Mouse (Mus musculus): ENCODE data around the gene Pcsk5. TPM values are rescaled to one million over a fixed set of nuclear protein-coding genes. Genes with fewer than 3 reads are reported as not detected.

The Pcsk5 gene
- total RNA-seq (2021) = 1 to 10 TPM; 2.4 to 3.2 TPM
- long read RNA-seq, experiment 1, partial matches to known transcripts = 1 of 1 reads
- long read RNA-seq, experiment 1, other reads (novel, unspliced or antisense) = 0 of 1 reads
- long read RNA-seq, experiment 2, full-length matches to known transcripts = 1 of 3 reads
- long read RNA-seq, experiment 2, partial matches to known transcripts = 0 of 3 reads
- long read RNA-seq, experiment 2, other reads (novel, unspliced or antisense) = 2 of 3 reads

- DNase-seq = peak; percentile 69 to 85
- intact Hi-C loops (cut with DNase I) = loop anchor here (2.0 kb wide), 1 partner anchor 51 kb away; no protein-coding TSS in a partner anchor
Measured at GRCm38 (mm10) chr19:17837471-17837859, at the start of gene Pcsk5. TSS of gene Pcsk5 (minus strand) at chr19:17837632.

GRCm38 (mm10) chr19:17875804-17876203 is 38.4 kb upstream of the Pcsk5 start:
- intact Hi-C loops (cut with DNase I) = no loop called here
- no peak for DNase-seq

DNA sequence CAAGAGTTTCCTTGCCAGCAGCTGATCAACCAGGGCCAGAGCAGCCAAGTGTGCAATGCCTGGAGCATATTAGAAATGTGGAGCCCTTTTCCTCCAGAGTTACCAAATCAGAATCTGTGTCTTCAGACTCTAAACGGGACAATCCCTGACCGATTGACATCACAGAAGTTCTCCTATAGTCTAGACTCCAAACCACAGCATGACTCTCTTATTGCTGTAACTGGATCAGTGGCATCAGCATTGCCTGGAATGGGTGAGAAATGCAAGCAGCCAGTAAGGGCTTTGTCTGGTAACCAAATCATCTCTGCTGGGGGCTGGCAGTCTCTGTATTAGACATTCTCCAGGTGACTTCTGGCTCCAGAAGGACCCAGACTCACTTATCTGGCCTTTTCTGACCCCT is 37.0 kb upstream of the Pcsk5 start:
- intact Hi-C loops (cut with DNase I) = no loop called here
- DNase-seq = no peak

GRCm38 (mm10) chr19:17873755-17874154 is 36.3 kb upstream of the Pcsk5 start:
- no peak for DNase-seq
- intact Hi-C loops (cut with DNase I) = no loop called here

- intact Hi-C loops (cut with DNase I) = no loop called here
- DNase-seq = no peak
Measured at GRCm38 (mm10) chr19:17866317-17866891, 29.0 kb upstream of the Pcsk5 start.

DNA sequence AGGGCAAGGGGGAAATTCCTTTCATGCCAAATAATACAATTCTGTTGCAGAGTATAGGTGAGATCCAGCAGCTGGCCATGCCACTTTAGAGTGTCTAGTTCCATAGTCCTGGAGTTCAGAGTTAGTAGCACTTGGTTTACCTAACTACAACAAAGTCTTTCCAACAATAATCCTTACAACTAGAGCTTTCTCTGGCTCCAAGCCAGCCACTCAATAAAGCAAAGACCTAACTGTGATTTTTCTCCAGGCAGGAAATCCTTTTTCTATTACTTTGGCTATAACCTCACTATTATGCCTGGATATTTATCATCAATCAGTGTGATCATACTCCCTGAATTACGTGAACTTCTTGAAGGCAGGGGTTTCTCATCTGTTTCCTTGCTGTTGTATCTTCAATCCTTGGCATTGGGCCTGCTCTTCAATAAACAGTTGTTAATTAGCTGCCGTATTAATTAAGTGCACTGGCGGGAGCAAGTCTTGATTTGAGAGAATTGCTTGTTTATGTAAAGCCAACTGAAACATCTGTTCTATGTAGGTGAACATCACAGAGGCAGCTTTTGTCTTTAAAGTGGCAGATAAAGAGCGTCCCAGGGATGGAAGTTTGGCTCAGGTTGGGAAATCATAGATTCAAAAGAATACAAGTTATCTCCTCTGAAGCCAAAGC is 23.1 kb upstream of the Pcsk5 start:
- intact Hi-C loops (cut with DNase I) = no loop called here
- no peak for DNase-seq

DNA sequence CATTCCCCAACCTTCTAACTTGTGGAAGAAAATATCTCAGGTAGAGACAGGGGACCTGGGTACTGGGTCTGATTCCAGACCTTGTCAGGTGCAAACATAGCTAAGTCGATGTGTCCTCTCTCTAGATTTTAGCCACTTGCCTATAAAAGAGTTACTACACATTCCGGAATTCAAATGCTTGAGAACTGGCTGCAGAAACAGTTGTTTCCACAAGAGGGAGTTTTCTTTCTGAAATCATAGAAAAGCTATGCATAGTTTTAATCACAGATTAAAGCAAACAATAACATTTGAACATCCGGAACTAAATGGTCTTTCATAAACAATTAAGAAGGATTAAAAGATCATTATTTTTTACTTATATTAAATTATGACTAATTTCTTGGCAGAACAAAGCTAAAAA is 19.3 kb upstream of the Pcsk5 start:
- intact Hi-C loops (cut with DNase I) = no loop called here
- DNase-seq = no peak

- DNase-seq = no peak
- intact Hi-C loops (cut with DNase I) = no loop called here
Measured at GRCm38 (mm10) chr19:17848417-17848816, 11.0 kb upstream of the Pcsk5 start.

- no peak for DNase-seq
- intact Hi-C loops (cut with DNase I) = no loop called here
Measured at GRCm38 (mm10) chr19:17845967-17846366, 8.5 kb upstream of the Pcsk5 start.

DNA sequence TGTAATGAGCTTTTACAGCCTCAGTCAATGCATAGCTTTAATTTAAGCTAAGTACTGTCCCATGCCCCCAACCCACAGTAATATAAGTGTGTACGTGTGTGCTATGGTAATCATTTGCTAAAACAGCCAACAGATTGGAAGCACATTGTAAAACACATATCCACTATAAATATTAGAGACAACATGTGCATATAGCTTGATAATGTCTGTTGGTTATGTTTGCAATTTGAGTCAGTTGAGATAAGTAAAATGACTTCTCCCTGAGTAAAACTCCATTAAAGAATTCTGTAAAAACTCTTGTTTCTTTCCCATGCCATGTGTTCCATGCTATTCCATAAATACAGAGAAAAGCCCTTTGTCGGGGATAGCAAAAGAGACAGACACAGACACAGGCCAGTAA is 4.2 kb upstream of the Pcsk5 start:
- DNase-seq = no peak
- intact Hi-C loops (cut with DNase I) = no loop called here

DNA sequence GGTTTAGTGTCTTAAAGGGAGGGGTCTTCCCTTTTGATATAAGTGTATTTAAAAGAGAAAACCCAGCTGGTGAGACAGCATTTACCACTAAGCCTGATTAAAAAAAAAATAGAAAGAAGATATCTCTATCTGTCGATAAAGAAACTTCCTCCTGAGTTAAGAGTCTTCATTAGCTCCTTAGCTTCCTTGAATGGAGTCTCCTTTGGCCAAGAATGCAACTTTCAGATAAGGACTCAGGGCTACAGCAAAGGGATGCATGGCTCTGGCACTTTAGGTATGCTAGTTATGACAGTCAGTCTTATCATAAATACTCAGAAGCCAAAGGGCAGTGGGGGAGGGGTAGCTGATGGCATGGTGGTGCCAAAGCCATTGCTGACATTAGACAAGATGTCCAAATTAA is 2.4 kb upstream of the Pcsk5 start:
- intact Hi-C loops (cut with DNase I) = no loop called here
- DNase-seq = no peak

DNA sequence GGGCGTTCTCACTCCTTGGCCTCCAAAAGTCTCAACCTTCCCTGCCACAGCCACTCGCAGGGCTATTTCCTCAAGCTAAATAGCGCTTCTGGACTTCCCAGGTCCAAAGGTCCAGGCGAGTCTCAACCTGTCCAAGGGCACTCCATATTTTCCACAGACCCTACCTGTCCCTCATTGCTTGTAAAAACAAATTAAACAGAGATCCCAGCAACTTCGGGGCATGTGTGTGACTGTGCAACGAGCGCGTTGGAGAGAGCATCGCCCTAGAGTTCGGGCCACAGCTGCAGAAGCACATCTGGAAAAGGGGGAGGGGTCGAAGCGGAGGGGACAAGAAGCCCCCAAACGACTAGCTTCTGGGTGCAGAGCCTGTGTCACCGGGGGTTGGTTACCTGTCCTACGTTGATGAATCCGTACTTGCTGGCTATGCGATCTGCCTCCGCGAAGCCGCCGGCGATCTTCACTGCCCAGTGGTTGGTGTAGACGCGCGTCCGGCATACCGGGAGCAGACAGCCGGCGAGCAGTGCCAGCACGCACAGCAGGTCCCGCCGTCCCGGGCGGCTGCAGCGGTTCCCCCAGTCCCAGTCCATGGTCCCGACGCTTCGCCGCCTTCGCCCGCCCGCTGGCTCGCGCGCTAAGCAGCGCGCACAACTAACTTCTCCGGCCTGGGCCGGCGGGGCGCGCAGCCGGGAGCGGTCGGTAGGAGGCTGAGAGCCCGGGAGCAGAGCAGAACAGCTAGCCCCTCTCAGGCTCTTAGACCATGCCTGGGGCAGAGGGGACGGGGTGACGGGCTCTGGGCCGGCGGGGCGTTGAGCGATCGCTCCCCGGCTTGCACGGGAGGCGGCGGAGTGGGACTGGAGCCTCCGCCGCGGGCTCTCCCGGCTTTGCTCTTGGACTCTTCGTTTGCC is 614 bp downstream of the Pcsk5 start:
- peak; percentile 14 to 51 for DNase-seq
- intact Hi-C loops (cut with DNase I) = loop anchor here (2.0 kb wide), 1 partner anchor 50 kb away; no protein-coding TSS in a partner anchor

- peak; percentile 10 to 32 for DNase-seq
- intact Hi-C loops (cut with DNase I) = loop anchor here (2.0 kb wide), 1 partner anchor 49 kb away; no protein-coding TSS in a partner anchor
Measured at GRCm38 (mm10) chr19:17835681-17836565, 1.5 kb downstream of the Pcsk5 start.

- DNase-seq = no peak
- intact Hi-C loops (cut with DNase I) = no loop called here
Measured at GRCm38 (mm10) chr19:17834894-17835293, 2.5 kb downstream of the Pcsk5 start.

DNA sequence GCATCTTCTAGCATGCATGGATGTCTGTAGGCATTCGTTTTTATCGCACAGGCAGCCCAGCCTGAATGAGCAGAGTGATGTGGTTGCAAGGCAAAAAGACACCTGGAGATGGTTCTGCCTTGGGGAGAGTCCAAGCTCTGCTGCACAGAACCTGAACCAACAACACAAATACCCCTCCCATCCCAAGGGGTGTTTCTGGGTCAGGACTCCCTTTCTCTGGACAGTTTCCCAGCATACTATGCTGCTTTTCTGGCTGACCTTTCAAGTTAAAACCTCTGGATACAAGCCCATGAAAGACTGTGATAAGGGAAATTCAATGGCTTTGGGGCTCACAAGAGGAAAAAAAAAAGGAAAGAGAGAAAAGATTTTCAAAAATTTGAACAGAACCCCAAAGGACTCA is 6.1 kb downstream of the Pcsk5 start:
- DNase-seq = no peak
- intact Hi-C loops (cut with DNase I) = no loop called here

- intact Hi-C loops (cut with DNase I) = no loop called here
- DNase-seq = no peak
Measured at GRCm38 (mm10) chr19:17828414-17828813, 9.0 kb downstream of the Pcsk5 start.

- DNase-seq = no peak
- intact Hi-C loops (cut with DNase I) = no loop called here
Measured at GRCm38 (mm10) chr19:17826694-17827093, 10.7 kb downstream of the Pcsk5 start.

DNA sequence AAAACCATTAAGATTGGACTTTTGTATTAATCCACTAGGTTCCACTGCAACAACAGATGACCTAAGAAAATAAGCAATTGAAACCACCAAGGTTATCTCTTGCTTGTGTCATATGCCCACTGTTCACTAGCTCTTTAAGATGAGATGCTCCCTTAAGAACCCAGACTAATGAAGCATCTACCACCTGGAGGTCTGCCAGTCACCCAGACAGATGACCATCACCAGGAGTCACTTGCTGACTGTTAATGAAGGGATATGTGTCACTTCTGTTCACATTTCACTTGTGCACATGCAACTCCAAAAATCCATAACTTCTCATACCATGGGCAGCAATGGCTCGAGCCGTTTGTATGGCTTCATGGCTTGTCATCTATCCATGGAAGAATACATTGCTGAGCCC is 17.4 kb downstream of the Pcsk5 start:
- no peak for DNase-seq
- intact Hi-C loops (cut with DNase I) = no loop called here

DNA sequence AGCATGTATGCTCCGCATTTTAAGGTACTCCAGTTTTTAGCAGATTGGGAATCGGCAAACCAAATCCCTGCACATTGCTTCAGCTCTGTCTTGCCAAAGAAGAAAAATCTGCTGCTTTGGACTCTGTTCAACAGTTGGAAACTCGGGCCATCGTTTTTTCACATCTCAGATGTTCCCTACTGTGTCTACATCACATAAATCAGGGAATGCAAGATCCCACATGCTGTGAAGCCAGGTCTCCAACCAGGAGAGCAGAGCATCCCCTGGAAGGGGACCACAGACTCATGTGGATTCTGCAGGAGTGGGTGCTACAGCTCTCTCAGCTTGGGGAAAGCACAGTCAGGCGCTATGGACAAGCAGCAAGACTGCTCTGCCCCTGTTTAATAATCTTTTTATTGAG is 18.4 kb downstream of the Pcsk5 start:
- DNase-seq = no peak
- intact Hi-C loops (cut with DNase I) = no loop called here

GRCm38 (mm10) chr19:17815062-17815461 is 22.4 kb downstream of the Pcsk5 start:
- intact Hi-C loops (cut with DNase I) = no loop called here
- no peak for DNase-seq

All from gastrocnemius, postnatal 36 days (tissue).